Mouse (Mus musculus) liver, embryonic 16.5 days (tissue): ENCODE data around the gene Oma1. TPM values are rescaled to one million over a fixed set of nuclear protein-coding genes. Genes with fewer than 3 reads are reported as not detected.

Source experiments
- ATAC-seq: fragments of 200-750 bp; cut with Nextera tagmentation; 2 replicates; pipeline ENCODE4 v1.8.0; 2017; ENCODE audit warnings: low read depth, mild to moderate bottlenecking, moderate number of reproducible peaks, moderate library complexity
- H3K27ac ChIP-seq: fragments of 300-500 bp; sonication (generic); 2 replicates; pipeline ENCODE4 v1.5.1; 2014; ENCODE audit warnings: mild to moderate bottlenecking, low read length
- H3K27me3 ChIP-seq: fragments of 300-500 bp; sonication (generic); 2 replicates; pipeline ENCODE4 v1.6.1; 2014; ENCODE audit warnings: low read depth, low read length, mixed read lengths; ENCODE audit not compliant: control insufficient read depth, insufficient read depth
- H3K36me3 ChIP-seq: fragments of 300-500 bp; sonication (generic); 2 replicates; pipeline ENCODE4 v1.6.1; 2014; ENCODE audit warnings: mild to moderate bottlenecking; ENCODE audit not compliant: control insufficient read depth, insufficient read depth
- H3K4me1 ChIP-seq: fragments of 300-500 bp; sonication (generic); 2 replicates; pipeline ENCODE4 v1.6.1; 2014; ENCODE audit warnings: low read depth, low read length, mixed read lengths; ENCODE audit not compliant: control insufficient read depth
- H3K4me2 ChIP-seq: fragments of 300-500 bp; sonication (generic); 2 replicates; pipeline ENCODE4 v1.6.1; 2014; ENCODE audit warnings: low read depth, low read length, mixed read lengths
- H3K4me3 ChIP-seq: fragments of 300-500 bp; sonication (generic); 2 replicates; pipeline ENCODE4 v1.5.1; 2014; ENCODE audit warnings: low read depth, mild to moderate bottlenecking, low read length
- H3K9ac ChIP-seq: fragments of 300-500 bp; sonication (generic); 2 replicates; pipeline ENCODE4 v1.6.1; 2014; ENCODE audit warnings: low read depth, low read length
- H3K9me3 ChIP-seq: fragments of 300-500 bp; sonication (generic); replicated peaks from 2 replicates; pipeline ENCODE4 v1.6.1; 2016; ENCODE audit warnings: low read length; ENCODE audit not compliant: control insufficient read depth
- WGBS: fragments of 180-500 bp; shearing (Covaris S2); extraction: QIAGEN DNeasy Blood & Tissue Kit; methylation state at CpG from one replicate; pipeline ENCODE4 v1.1.7; 2014; ENCODE audit not compliant: insufficient replicate concordance; 5-methylcytosine and 5-hydroxymethylcytosine counted together
- polyA plus RNA-seq: library from polyadenylated mRNA; unstranded; fragments of >200 nt; fragmentation: Nextera tagmentation; extraction: Ambion mirVana; gene quantifications from 2 replicates; pipeline ENCODE4 v1.2.1, GENCODE M21; 2015

Gene Oma1
- polyA plus RNA-seq, 1 experiment from 2014 or later, result 11.6 TPM

DNA sequence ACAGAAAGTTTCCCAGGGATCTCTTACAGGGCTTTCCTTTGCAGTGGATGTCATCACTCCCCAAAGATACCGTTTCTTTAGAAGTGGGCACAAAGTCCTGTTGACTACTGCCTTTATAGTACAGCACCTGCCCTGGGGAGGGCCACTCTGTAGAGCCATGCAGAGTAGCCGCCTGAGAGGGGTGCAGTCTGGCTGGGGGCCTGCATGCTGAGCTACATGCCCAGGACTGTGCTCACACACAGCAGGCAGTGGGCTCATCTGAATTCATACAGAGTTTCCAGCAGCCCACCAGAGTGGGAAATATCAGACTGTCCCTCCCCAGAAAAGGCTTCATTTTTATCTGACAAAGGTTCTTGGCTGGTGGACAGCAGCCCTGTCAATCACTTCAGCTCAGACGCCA is 73.7 kb downstream of the Oma1 start:
- H3K9ac ChIP-seq, result no peak overlapping the region
- WGBS, result 61% methylated on average over 3 of the region's 3 CpGs
- no peak for ATAC-seq
- H3K27me3 ChIP-seq, result no peaks in the 10 kb centered on the region
- H3K4me3 ChIP-seq, result no peak overlapping the region
- H3K4me2 ChIP-seq, result no peak overlapping the region
- H3K27ac ChIP-seq, result no peak overlapping the region; the same call in 1 of the 2 replicates
- no peaks in the 10 kb centered on the region; the same call in 1 of the 2 replicates for H3K36me3 ChIP-seq
- H3K4me1 ChIP-seq, result no peaks in the 10 kb centered on the region
- no peaks in the 10 kb centered on the region; the same call in 1 of the 2 replicates for H3K9me3 ChIP-seq

DNA sequence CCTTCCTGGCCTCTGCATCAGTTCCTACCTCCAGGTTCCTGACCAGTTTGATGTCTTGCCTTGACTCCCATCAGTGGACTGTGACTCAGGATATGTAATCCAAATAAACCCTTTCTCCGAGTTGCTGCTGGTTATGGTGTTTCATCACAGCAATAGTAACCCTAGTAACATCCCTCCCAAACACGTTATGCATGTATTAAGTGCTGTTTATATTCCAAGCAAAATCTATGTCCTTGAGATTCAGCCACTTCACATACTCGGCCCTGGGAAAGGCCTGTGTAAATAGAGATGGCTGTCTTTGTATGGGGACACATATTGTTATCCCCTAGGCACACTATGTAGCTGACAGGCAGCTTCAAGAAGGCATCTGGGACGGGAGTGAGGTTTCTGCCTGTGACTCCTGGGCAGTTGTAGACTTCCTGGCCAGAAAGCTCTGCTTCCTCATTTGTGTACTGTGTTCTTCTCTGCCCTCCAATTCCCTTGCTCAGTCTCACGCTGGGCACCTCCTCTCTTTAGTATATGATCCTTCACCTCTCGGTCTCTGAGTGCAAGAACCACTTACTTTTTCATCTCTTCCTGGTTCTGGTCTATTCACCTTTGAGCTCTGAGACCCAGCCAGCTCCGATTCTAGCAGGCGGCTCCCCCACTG is 75.0 kb downstream of the Oma1 start:
- no peaks in the 10 kb centered on the region; the same call in 1 of the 2 replicates for H3K36me3 ChIP-seq
- no peaks in the 10 kb centered on the region for H3K4me1 ChIP-seq
- H3K4me3 ChIP-seq, result no peak overlapping the region
- no peaks in the 10 kb centered on the region for H3K27me3 ChIP-seq
- H3K9me3 ChIP-seq, result no peaks in the 10 kb centered on the region; the same call in 1 of the 2 replicates
- ATAC-seq, result no peak
- 43% methylated on average over 8 of the region's 8 CpGs for WGBS
- no peak overlapping the region for H3K27ac ChIP-seq
- H3K9ac ChIP-seq, result no peak overlapping the region
- H3K4me2 ChIP-seq, result no peak overlapping the region

DNA sequence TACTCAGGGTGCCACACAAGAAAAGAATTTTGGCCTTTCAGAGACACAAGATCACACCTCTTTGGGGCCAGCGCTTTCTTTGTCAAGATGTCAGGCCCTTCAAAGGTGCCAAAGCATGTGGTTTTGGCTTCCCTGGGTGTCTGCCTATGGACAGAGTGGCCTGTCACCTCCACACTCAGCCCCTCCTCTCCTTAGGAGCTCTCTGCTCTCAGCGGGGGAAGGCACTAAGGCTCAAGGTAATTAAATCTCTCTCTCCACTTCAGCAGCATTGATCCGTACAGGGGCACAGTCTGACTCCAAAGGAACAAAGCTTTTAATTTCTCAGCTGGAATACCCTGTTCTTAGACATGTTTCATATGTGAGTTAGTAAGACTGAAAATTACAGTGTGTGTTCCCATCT is 76.0 kb downstream of the Oma1 start:
- Histone ChIP-seq H3K9me3 (no peaks in the 10 kb centered on the region; the same call in 1 of the 2 replicates), H3K27ac (no peak overlapping the region), H3K9ac (no peak overlapping the region), H3K36me3 (no peaks in the 10 kb centered on the region; the same call in 1 of the 2 replicates), H3K4me3 (no peak overlapping the region), H3K27me3 (no peaks in the 10 kb centered on the region), H3K4me1 (no peaks in the 10 kb centered on the region), H3K4me2 (no peak overlapping the region)
- WGBS, result 55% methylated on average over 3 of the region's 3 CpGs
- no peak for ATAC-seq

DNA sequence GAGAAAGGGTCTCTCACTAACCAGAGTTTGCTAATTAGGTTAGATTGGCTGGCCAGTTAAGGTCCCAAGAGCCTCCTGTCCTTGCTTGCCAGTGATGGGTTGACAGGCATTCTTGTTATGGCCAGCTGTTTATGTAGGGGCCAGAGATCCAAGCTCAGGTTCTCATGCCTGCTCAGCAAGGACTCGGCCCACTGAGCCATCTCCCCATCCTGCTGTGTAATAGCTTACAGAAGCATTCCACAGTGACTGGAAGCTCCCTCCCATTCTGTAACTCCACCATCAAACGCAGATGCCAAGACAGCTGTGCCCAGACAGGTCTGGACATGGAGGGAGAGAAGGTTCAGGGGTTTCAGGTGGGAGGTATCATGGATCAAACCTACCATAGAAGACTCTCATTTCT is 76.9 kb downstream of the Oma1 start:
- H3K27me3 ChIP-seq, result no peaks in the 10 kb centered on the region
- 56% methylated on average over 2 of the region's 2 CpGs for WGBS
- no peaks in the 10 kb centered on the region; the same call in 1 of the 2 replicates for H3K9me3 ChIP-seq
- no peak overlapping the region for H3K4me3 ChIP-seq
- no peak overlapping the region for H3K27ac ChIP-seq
- no peak for ATAC-seq
- no peak overlapping the region for H3K9ac ChIP-seq
- no peaks in the 10 kb centered on the region; the same call in 1 of the 2 replicates for H3K36me3 ChIP-seq
- H3K4me2 ChIP-seq, result no peak overlapping the region
- no peaks in the 10 kb centered on the region for H3K4me1 ChIP-seq

DNA sequence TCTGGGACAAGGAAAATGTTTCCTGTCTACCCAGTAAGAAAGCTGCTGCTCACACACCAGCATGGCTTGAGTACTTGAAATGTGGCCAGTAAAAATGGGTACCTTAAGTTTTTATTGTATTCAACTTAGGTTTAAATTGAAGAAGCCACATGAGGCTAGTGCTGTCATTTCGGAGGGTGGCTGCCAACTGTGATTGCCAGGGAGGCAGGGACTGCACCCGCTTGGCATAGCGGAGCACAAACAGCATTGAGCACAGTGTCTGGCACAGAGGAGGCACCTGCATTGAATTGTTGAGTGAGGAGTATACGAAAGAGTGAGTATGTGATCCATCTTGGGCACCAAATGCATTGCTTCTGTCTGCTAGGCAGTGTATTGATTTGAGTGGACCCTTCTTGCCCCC is 81.5 kb downstream of the Oma1 start:
- Histone ChIP-seq H3K4me1 (no peaks in the 10 kb centered on the region), H3K36me3 (no peaks in the 10 kb centered on the region), H3K27ac (no peak overlapping the region), H3K9ac (no peak overlapping the region), H3K9me3 (no peaks in the 10 kb centered on the region), H3K4me2 (no peak overlapping the region), H3K4me3 (no peak overlapping the region), H3K27me3 (no peaks in the 10 kb centered on the region)
- ATAC-seq, result no peak
- WGBS, result 70% methylated on average over 4 of the region's 4 CpGs

DNA sequence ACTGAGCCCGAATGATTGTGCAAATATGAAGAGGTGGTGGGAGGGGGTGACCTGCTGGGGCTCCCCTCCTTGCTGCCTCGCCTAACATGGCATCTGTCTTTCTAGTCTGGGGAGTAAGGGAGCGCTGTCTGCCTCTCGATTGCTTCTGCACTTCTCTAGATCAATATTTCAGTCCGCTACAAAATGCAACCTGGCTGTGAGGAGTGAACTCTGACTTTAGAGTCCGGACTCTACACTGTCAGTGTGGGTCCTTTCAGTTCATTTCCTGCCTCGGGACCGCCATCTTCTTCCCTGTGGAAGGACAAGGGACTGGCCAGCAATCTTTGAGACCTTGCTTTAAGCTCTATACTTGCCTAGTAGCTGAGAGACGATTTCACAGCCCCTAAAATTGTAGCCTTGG is 82.3 kb downstream of the Oma1 start:
- Histone ChIP-seq H3K9ac (no peak overlapping the region), H3K36me3 (no peaks in the 10 kb centered on the region), H3K4me3 (no peak overlapping the region), H3K27ac (no peak overlapping the region), H3K4me2 (no peak overlapping the region), H3K4me1 (no peaks in the 10 kb centered on the region), H3K9me3 (no peaks in the 10 kb centered on the region), H3K27me3 (no peaks in the 10 kb centered on the region)
- 45% methylated on average over 9 of the region's 9 CpGs for WGBS
- ATAC-seq, result peak; percentile 32; the same call in 1 of the 2 replicates

DNA sequence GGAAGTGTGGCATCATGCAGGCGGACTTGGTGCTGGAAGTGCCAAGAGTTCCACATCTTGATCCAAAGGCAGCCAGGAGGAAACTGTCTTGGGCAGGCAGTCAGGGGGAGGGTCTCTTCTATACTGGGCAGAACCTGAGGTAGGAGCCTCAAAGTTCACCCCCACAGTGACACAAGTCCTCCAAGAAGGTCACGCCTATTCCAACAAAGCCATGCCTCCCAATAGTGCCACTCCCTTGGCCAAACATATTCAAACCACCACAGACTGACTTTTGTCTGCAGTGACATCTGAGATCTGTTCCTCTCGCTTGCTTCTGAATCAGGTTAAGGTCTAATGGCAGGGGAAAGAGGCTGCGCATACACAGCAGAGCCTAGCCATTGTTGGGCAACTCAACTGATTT is 83.3 kb downstream of the Oma1 start:
- Histone ChIP-seq H3K9ac (no peak overlapping the region), H3K4me2 (no peak overlapping the region), H3K27ac (no peak overlapping the region)

DNA sequence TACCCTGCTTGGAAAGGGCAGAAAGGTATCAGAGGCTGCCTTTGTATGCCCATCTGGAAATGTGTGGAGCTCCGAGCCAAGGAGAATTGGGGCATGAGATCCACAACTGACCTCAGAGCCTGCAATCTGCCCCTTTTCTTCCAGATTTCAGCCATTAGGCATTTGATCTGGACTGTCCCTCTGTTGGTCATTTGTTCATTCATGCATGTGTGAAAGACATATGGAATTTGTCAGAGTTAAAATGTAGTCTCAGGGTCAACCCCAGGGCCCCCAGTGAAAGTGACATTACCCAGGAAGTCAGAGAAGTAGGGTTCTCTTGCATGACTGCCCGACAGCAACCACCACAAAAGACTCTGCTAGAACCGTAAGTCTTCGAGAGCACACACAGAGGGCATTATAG is 89.0 kb downstream of the Oma1 start:
- H3K4me1 ChIP-seq, result no peaks in the 10 kb centered on the region
- no peaks in the 10 kb centered on the region for H3K36me3 ChIP-seq
- H3K9me3 ChIP-seq, result no peaks in the 10 kb centered on the region
- no peaks in the 10 kb centered on the region for H3K27me3 ChIP-seq
- no peak overlapping the region for H3K4me2 ChIP-seq
- H3K4me3 ChIP-seq, result no peak overlapping the region
- WGBS, result 57% methylated on average over 4 of the region's 4 CpGs
- no peak overlapping the region for H3K27ac ChIP-seq
- no peak for ATAC-seq
- H3K9ac ChIP-seq, result no peak overlapping the region

More for the DNA sequence above, 83.3 kb downstream of the Oma1 start:
- WGBS, result 71% methylated on average over 4 of the region's 4 CpGs
- no peaks in the 10 kb centered on the region for H3K36me3 ChIP-seq
- ATAC-seq, result no peak
- no peaks in the 10 kb centered on the region for H3K9me3 ChIP-seq
- H3K4me1 ChIP-seq, result no peaks in the 10 kb centered on the region
- no peaks in the 10 kb centered on the region for H3K27me3 ChIP-seq
- H3K4me3 ChIP-seq, result no peak overlapping the region

DNA sequence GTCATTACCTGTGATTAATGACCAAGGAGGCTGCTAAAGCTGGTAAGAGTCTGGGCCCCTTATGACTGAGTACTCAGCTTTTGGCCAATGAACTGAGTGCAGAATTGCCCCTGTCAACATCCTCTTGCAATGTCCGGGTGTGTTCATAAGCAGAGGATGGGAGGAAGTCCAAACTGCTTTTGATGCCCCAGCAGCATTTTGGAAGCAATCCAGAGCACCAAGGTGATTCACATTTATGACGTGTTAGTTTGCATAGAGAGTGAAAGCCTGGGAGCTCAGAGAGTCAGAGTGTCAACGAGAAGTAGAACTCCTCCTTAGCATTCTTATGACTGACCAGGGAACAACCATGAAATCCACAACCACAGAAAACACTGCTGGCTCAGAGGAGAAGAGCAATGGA is 91.7 kb downstream of the Oma1 start:
- H3K4me2 ChIP-seq, result no peak overlapping the region
- no peak overlapping the region for H3K9ac ChIP-seq
- H3K9me3 ChIP-seq, result no peaks in the 10 kb centered on the region
- 45% methylated on average over 3 of the region's 3 CpGs for WGBS
- no peaks in the 10 kb centered on the region for H3K36me3 ChIP-seq
- H3K27me3 ChIP-seq, result no peaks in the 10 kb centered on the region
- H3K4me1 ChIP-seq, result no peaks in the 10 kb centered on the region
- no peak overlapping the region for H3K4me3 ChIP-seq
- no peak overlapping the region for H3K27ac ChIP-seq
- ATAC-seq, result no peak
